Mouse (Mus musculus) myocyte (in vitro differentiated cells): ENCODE results near the gene Tcam1. TPM values are rescaled to one million over a fixed set of nuclear protein-coding genes. Genes with fewer than 3 reads are reported as not detected.

Experiments used
- H3K27me3 ChIP-seq: one replicate; pipeline ENCODE4 v1.6.1; 2011; ENCODE audit not compliant: control insufficient read depth, insufficient read depth, insufficient read length
- H3K36me3 ChIP-seq: one replicate; pipeline ENCODE4 v1.6.1; 2011; ENCODE audit not compliant: control insufficient read depth, insufficient read depth
- H3K4me2 ChIP-seq: one replicate; pipeline ENCODE4 v1.6.1; 2011; ENCODE audit warnings: low read depth, control low read depth
- H3K4me3 ChIP-seq: one replicate; pipeline ENCODE4 v1.5.1; 2011; ENCODE audit warnings: mild to moderate bottlenecking, control low read depth, moderate library complexity
- H3K79me2 ChIP-seq: one replicate; pipeline ENCODE4 v1.6.1; 2011; ENCODE audit not compliant: control insufficient read depth, insufficient read depth
- H3ac ChIP-seq: one replicate; pipeline ENCODE4 v1.6.1; 2011; ENCODE audit not compliant: control insufficient read depth, insufficient read length
- CEBPB ChIP-seq: IDR thresholded peaks from 2 replicates; pipeline ENCODE4 v1.6.1; 2011; ENCODE audit warnings: mild to moderate bottlenecking, moderate library complexity; ENCODE audit not compliant: poor library complexity, insufficient read depth, severe bottlenecking
- E2F4 ChIP-seq: IDR thresholded peaks from one replicate; pipeline ENCODE4 v1.6.1; 2011; ENCODE audit warnings: mild to moderate bottlenecking, control low read depth, moderate library complexity; ENCODE audit not compliant: insufficient read depth
- MAX ChIP-seq: IDR thresholded peaks from one replicate; pipeline ENCODE4 v1.6.1; 2011; ENCODE audit warnings: low read depth, mild to moderate bottlenecking, control low read depth
- MYOD1 ChIP-seq, 3 experiments: IDR thresholded peaks; one replicate each; pipeline ENCODE4 v1.6.1; 2011; ENCODE audit warnings: control low read depth in 2 of 3, low read depth in 2 of 3, mild to moderate bottlenecking in 2 of 3, moderate library complexity in 1 of 3; ENCODE audit not compliant: insufficient read length in 2 of 3, control insufficient read depth in 1 of 3
- MYOG ChIP-seq, 3 experiments: IDR thresholded peaks; one replicate each; pipeline ENCODE4 v1.6.1; 2011; ENCODE audit warnings: control low read depth in 2 of 3, low read depth in 2 of 3, mild to moderate bottlenecking in 2 of 3; ENCODE audit not compliant: insufficient read length in 2 of 3, control insufficient read depth in 1 of 3, insufficient read depth in 1 of 3
- POLR2A ChIP-seq: IDR thresholded peaks from one replicate; pipeline ENCODE4 v1.6.1; 2011; ENCODE audit warnings: low read depth, mild to moderate bottlenecking, control low read depth, moderate library complexity; ENCODE audit not compliant: insufficient read length
- POLR2AphosphoS2 ChIP-seq: IDR thresholded peaks from one replicate; pipeline ENCODE4 v1.6.1; 2011; ENCODE audit warnings: low read depth, control low read depth; ENCODE audit not compliant: insufficient read length
- REST ChIP-seq: IDR thresholded peaks from one replicate; pipeline ENCODE4 v1.6.1; 2011; ENCODE audit warnings: mild to moderate bottlenecking, control low read depth, moderate library complexity; ENCODE audit not compliant: insufficient read depth, insufficient read length
- SRF ChIP-seq: IDR thresholded peaks from one replicate; pipeline ENCODE4 v1.6.1; 2011; ENCODE audit warnings: low read depth; ENCODE audit not compliant: control insufficient read depth, insufficient read length
- TCF12 ChIP-seq: IDR thresholded peaks from one replicate; pipeline ENCODE4 v1.6.1; 2011; ENCODE audit warnings: mild to moderate bottlenecking, control low read depth; ENCODE audit not compliant: poor library complexity, insufficient read depth, severe bottlenecking
- TCF3 ChIP-seq: IDR thresholded peaks from one replicate; pipeline ENCODE4 v1.6.1; 2011; ENCODE audit warnings: low read depth, control low read depth; ENCODE audit not compliant: insufficient read length
- USF1 ChIP-seq: IDR thresholded peaks from one replicate; pipeline ENCODE4 v1.6.1; 2011; ENCODE audit warnings: low read depth, mild to moderate bottlenecking, control low read depth, moderate library complexity
- polyA plus RNA-seq: library from polyadenylated mRNA; unstranded; fragments of >200 nt; fragmentation: generic; extraction: Trizol; gene quantifications from one replicate; pipeline ENCODE4 v1.2.1, GENCODE M21; 2012; ENCODE audit warnings: missing spikeins

The Tcam1 gene
- polyA plus RNA-seq, 1 experiment, result 0.11 TPM

DNA sequence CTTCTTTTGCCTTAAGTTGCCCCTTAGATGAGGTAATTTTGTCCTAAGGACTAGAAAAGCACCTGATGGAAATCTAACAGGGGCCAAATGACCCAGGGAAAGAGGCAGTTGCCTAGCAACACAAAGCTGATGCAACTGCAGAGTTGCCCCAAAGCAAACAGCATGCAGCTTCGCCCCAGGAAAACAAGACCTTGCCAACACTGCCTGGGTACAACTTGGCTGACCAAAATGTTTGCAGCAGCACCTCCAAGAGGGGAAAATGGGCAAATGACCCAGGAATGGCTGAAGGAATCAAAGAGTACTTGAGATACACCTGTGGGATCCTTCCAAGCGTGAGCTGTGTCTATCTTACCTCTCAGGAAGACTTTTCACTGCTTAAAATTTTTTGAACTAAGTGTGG is 15.4 kb downstream of the Tcam1 start:
- Histone ChIP-seq H3K36me3 (no peaks in the 10 kb centered on the region), H3K79me2 (no peaks in the 10 kb centered on the region), H3ac (no peak overlapping the region), H3K4me2 (no peak overlapping the region), H3K4me3 (no peak overlapping the region), H3K27me3 (no peaks in the 10 kb centered on the region)
- TF ChIP-seq CEBPB (no peak), TCF12 (no peak), MYOD1 (IDR thresholded peaks at IDR 0.05; ENCODE audit: control insufficient read depth in 1 of 3, insufficient read length in 2 of 3, low read depth in 2 of 3) (no peak), POLR2AphosphoS2 (no peak), MAX (no peak), E2F4 (no peak), MYOG (IDR thresholded peaks at IDR 0.05; ENCODE audit: control insufficient read depth in 1 of 3, insufficient read depth in 1 of 3, insufficient read length in 2 of 3, low read depth in 2 of 3) (no peak), REST (no peak), SRF (no peak), USF1 (no peak), POLR2A (no peak), TCF3 (no peak)

GRCm38 (mm10) chr11:106301765-106302164 is 25.3 kb downstream of the Tcam1 start, which contains the start of gene Gh:
Gene Gh, minus strand, starts transcription at chr11:106301865.
- no peak within 1 kb of the TSS for H3ac ChIP-seq
- no peaks in the 10 kb centered on the region for H3K36me3 ChIP-seq
- H3K79me2 ChIP-seq, result no peaks in the 10 kb centered on the region
- H3K4me3 ChIP-seq, result no peak within 1 kb of the TSS
- no peak for TF ChIP-seq SRF
- TF ChIP-seq CEBPB, result no peak
- no peak for TF ChIP-seq POLR2A
- TF ChIP-seq E2F4, result no peak
- TF ChIP-seq REST, result no peak
- no peak for TF ChIP-seq MAX
- TF ChIP-seq MYOG (IDR thresholded peaks at IDR 0.05; ENCODE audit: control insufficient read depth in 1 of 3, insufficient read depth in 1 of 3, insufficient read length in 2 of 3, low read depth in 2 of 3), result no peak
- TF ChIP-seq TCF12, result no peak
- no peak for TF ChIP-seq TCF3
- H3K27me3 ChIP-seq, result peaks cover 20% of the 10 kb centered on the region
- no peak within 1 kb of the TSS for H3K4me2 ChIP-seq

DNA sequence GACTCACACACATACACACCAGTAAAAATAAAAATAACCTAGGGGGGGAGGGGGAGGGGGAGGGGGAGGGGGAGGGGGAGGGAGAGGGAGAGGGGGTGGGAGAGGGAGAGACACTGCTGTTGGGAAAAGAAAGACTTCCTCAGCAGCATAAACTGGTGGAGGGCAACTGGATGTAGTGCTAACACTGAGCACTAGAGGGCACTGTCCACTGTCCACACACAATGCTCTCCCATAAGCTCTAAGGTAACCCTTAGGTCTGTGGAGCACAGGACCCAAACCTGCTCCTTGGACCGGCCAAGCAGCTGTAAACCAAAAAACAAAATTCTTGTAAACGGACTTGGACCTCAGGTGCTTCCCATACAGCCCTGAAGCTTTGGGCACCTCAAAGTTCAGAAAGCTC is 26.2 kb downstream of the Tcam1 start:
- H3ac ChIP-seq, result no peak overlapping the region
- TF ChIP-seq USF1 (no peak), POLR2A (no peak), E2F4 (no peak), POLR2AphosphoS2 (no peak), MYOD1 (IDR thresholded peaks at IDR 0.05; ENCODE audit: control insufficient read depth in 1 of 3, insufficient read length in 2 of 3, low read depth in 2 of 3) (no peak), MAX (no peak), TCF3 (no peak), TCF12 (no peak)
- H3K79me2 ChIP-seq, result no peaks in the 10 kb centered on the region
- no peak overlapping the region for H3K4me3 ChIP-seq
- no peak overlapping the region for H3K4me2 ChIP-seq
- H3K36me3 ChIP-seq, result no peaks in the 10 kb centered on the region
- H3K27me3 ChIP-seq, result peaks cover 20% of the 10 kb centered on the region

- Histone ChIP-seq H3K27me3 (peaks cover 17% of the 10 kb centered on the region), H3K36me3 (no peaks in the 10 kb centered on the region), H3ac (no peak overlapping the region), H3K79me2 (no peaks in the 10 kb centered on the region), H3K4me3 (no peak overlapping the region), H3K4me2 (no peak overlapping the region)
- no peak for TF ChIP-seq TCF3
- TF ChIP-seq CEBPB, result no peak
- no peak for TF ChIP-seq MAX
- TF ChIP-seq MYOD1 (IDR thresholded peaks at IDR 0.05; ENCODE audit: control insufficient read depth in 1 of 3, insufficient read length in 2 of 3, low read depth in 2 of 3), result no peak
- no peak for TF ChIP-seq USF1
- no peak for TF ChIP-seq TCF12
- no peak for TF ChIP-seq POLR2A
- no peak for TF ChIP-seq SRF
- TF ChIP-seq REST, result no peak
- TF ChIP-seq E2F4, result no peak
- TF ChIP-seq MYOG (IDR thresholded peaks at IDR 0.05; ENCODE audit: control insufficient read depth in 1 of 3, insufficient read depth in 1 of 3, insufficient read length in 2 of 3, low read depth in 2 of 3), result no peak
- no peak for TF ChIP-seq POLR2AphosphoS2
Observed at GRCm38 (mm10) chr11:106305348-106306064, 29.0 kb downstream of the Tcam1 start.

GRCm38 (mm10) chr11:106306065-106306385 is 29.6 kb downstream of the Tcam1 start:
- TF ChIP-seq POLR2A, result no peak
- no peak for TF ChIP-seq CEBPB
- no peak for TF ChIP-seq TCF12
- TF ChIP-seq TCF3, result no peak
- TF ChIP-seq USF1, result no peak
- no peak for TF ChIP-seq REST
- no peak for TF ChIP-seq MYOD1 (IDR thresholded peaks at IDR 0.05; ENCODE audit: control insufficient read depth in 1 of 3, insufficient read length in 2 of 3, low read depth in 2 of 3)
- TF ChIP-seq SRF, result no peak
- no peak for TF ChIP-seq E2F4
- TF ChIP-seq POLR2AphosphoS2, result no peak
- TF ChIP-seq MYOG (IDR thresholded peaks at IDR 0.05; ENCODE audit: control insufficient read depth in 1 of 3, insufficient read depth in 1 of 3, insufficient read length in 2 of 3, low read depth in 2 of 3), result no peak
- TF ChIP-seq MAX, result no peak
- Histone ChIP-seq H3K36me3 (no peaks in the 10 kb centered on the region), H3K4me2 (no peak overlapping the region)

More at GRCm38 (mm10) chr11:106306065-106306385, 29.6 kb downstream of the Tcam1 start:
- Histone ChIP-seq H3K79me2 (no peaks in the 10 kb centered on the region), H3ac (no peak overlapping the region), H3K4me3 (no peak overlapping the region), H3K27me3 (peaks cover 12% of the 10 kb centered on the region)
